Mouse (Mus musculus) ES-E14 (cell line): ENCODE measurements around the gene Nccrp1.

Experiments
- CHD2 ChIP-seq: IDR thresholded peaks from 2 replicates; pipeline ENCODE4 v1.6.1; 2014; ENCODE audit warnings: mild to moderate bottlenecking, low read depth, low read length, inconsistent platforms
- ZC3H11A ChIP-seq: IDR thresholded peaks from 2 replicates; pipeline ENCODE4 v1.6.1; 2012; ENCODE audit warnings: low read depth, mild to moderate bottlenecking, inconsistent platforms, low read length, borderline replicate concordance
- ZNF384 ChIP-seq: IDR thresholded peaks from 2 replicates; pipeline ENCODE4 v1.6.1; 2012; ENCODE audit warnings: low read depth, low read length, inconsistent platforms

GRCm38 (mm10) chr7:28567539-28567938 is 20.5 kb upstream of the Nccrp1 start:
- TF ChIP-seq ZC3H11A (no peak), CHD2 (no peak), ZNF384 (no peak)
